Mouse (Mus musculus): ENCODE data around the gene Jam2.

Jam2 gene

GRCm38 (mm10) chr16:84774003-84774703 lies at the start of gene Jam2:
Gene Jam2 (plus strand): TSS chr16:84774123.
- no peak for DNase-seq (ENCODE audit: low read depth, low spot score)

- peak; percentile 18 for DNase-seq (ENCODE audit: low read depth, low spot score)
Observed at GRCm38 (mm10) chr16:84734806-84735165, 39.1 kb upstream of the Jam2 start.

- peak; percentile 84 for DNase-seq (ENCODE audit: low read depth, low spot score)
Observed at GRCm38 (mm10) chr16:84735166-84736105, 38.5 kb upstream of the Jam2 start, which contains the start of gene Mrpl39. Gene Mrpl39 (minus strand): TSS chr16:84735742.

GRCm38 (mm10) chr16:84737358-84737757 lies 36.6 kb upstream of the Jam2 start:
- DNase-seq (ENCODE audit: low read depth, low spot score): no peak

- no peak for DNase-seq (ENCODE audit: low read depth, low spot score)
Observed at GRCm38 (mm10) chr16:84744703-84745490, 29.0 kb upstream of the Jam2 start.

- DNase-seq (ENCODE audit: low read depth, low spot score): no peak
Observed at GRCm38 (mm10) chr16:84745721-84746306, 28.1 kb upstream of the Jam2 start.

GRCm38 (mm10) chr16:84767956-84768355 lies 6.0 kb upstream of the Jam2 start:
- DNase-seq (ENCODE audit: low read depth, low spot score): no peak

- DNase-seq (ENCODE audit: low read depth, low spot score): no peak
Observed at GRCm38 (mm10) chr16:84769182-84769581, 4.7 kb upstream of the Jam2 start.

GRCm38 (mm10) chr16:84769619-84770464 lies 4.1 kb upstream of the Jam2 start:
- DNase-seq (ENCODE audit: low read depth, low spot score): no peak

GRCm38 (mm10) chr16:84770891-84771290 lies 3.0 kb upstream of the Jam2 start:
- no peak for DNase-seq (ENCODE audit: low read depth, low spot score)

- DNase-seq (ENCODE audit: low read depth, low spot score): no peak
Observed at GRCm38 (mm10) chr16:84771461-84771860, 2.5 kb upstream of the Jam2 start.

- DNase-seq (ENCODE audit: low read depth, low spot score): no peak
Observed at GRCm38 (mm10) chr16:84772496-84773267, 1.2 kb upstream of the Jam2 start.

- DNase-seq (ENCODE audit: low read depth, low spot score): no peak
Observed at GRCm38 (mm10) chr16:84773268-84773861, 558 bp upstream of the Jam2 start.

- no peak for DNase-seq (ENCODE audit: low read depth, low spot score)
Observed at GRCm38 (mm10) chr16:84774761-84775231, 873 bp downstream of the Jam2 start.

- no peak for DNase-seq (ENCODE audit: low read depth, low spot score)
Observed at GRCm38 (mm10) chr16:84775356-84775755, 1.4 kb downstream of the Jam2 start.

GRCm38 (mm10) chr16:84776089-84776784 lies 2.3 kb downstream of the Jam2 start:
- no peak for DNase-seq (ENCODE audit: low read depth, low spot score)

- DNase-seq (ENCODE audit: low read depth, low spot score): no peak
Observed at GRCm38 (mm10) chr16:84778431-84778830, 4.5 kb downstream of the Jam2 start.

GRCm38 (mm10) chr16:84778861-84779630 lies 5.1 kb downstream of the Jam2 start:
- DNase-seq (ENCODE audit: low read depth, low spot score): no peak
